Mouse (Mus musculus) CH12.LX (cell line): ENCODE data around the gene Rtn1. TPM values are rescaled to one million over a fixed set of nuclear protein-coding genes. Genes with fewer than 3 reads are reported as not detected.

ENCODE experiments used
- DNase-seq: peaks from one replicate; pipeline ENCODE4 v3.0.0-alpha.2; 2013; ENCODE audit errors: extremely low read depth
- H3K27ac ChIP-seq: 2 replicates; pipeline ENCODE4 v1.5.1; 2012; ENCODE audit warnings: low read depth, mild to moderate bottlenecking, control low read depth, moderate library complexity; ENCODE audit not compliant: insufficient read depth
- H3K27me3 ChIP-seq: replicated peaks from 2 replicates; pipeline ENCODE3; 2012; ENCODE audit warnings: inconsistent platforms
- H3K36me3 ChIP-seq, 2 experiments: replicated peaks in 1 of 2; 2 replicates each; pipeline versions ENCODE3 to v1.6.1; 2012; ENCODE audit warnings: inconsistent platforms in 1 of 2, low read length in 1 of 2, mild to moderate bottlenecking in 1 of 2, mixed read lengths in 1 of 2, moderate library complexity in 1 of 2; ENCODE audit not compliant: control insufficient read depth in 1 of 2, insufficient read depth in 1 of 2
- H3K4me1 ChIP-seq, 2 experiments: 2 replicates each; pipeline ENCODE4 v1.6.1; 2012; ENCODE audit warnings: inconsistent platforms in 1 of 2, moderate library complexity in 1 of 2; ENCODE audit not compliant: insufficient read depth in 2 of 2, control insufficient read depth in 1 of 2
- H3K4me2 ChIP-seq: 2 replicates; pipeline ENCODE4 v1.6.1; 2012; ENCODE audit warnings: low read depth, mild to moderate bottlenecking, control low read depth; ENCODE audit not compliant: poor library complexity, insufficient read depth, severe bottlenecking
- H3K4me3 ChIP-seq, 3 experiments: fragments of 150-350 bp in 1 of 3; sonication (generic) in 1 of 3; replicated peaks in 1 of 3; 2 replicates each; pipeline versions ENCODE3 to v1.5.1; 2011 to 2012; ENCODE audit warnings: low read depth in 2 of 3, low read length in 2 of 3, mild to moderate bottlenecking in 2 of 3, moderate library complexity in 2 of 3, control low read depth in 1 of 3, improper control_type of control experiment in 1 of 3, inconsistent platforms in 1 of 3, mixed read lengths in 1 of 3; ENCODE audit not compliant: poor library complexity in 1 of 3
- H3K79me2 ChIP-seq: replicated peaks from 2 replicates; pipeline ENCODE4 v1.6.1; 2012; ENCODE audit warnings: mild to moderate bottlenecking, moderate library complexity; ENCODE audit not compliant: control insufficient read depth, poor library complexity, insufficient read depth, severe bottlenecking; ENCODE audit errors: extremely low read depth
- H3K9ac ChIP-seq: 2 replicates; pipeline ENCODE4 v1.6.1; 2012; ENCODE audit warnings: low read depth, mild to moderate bottlenecking, control low read depth, moderate library complexity; ENCODE audit not compliant: insufficient read depth
- H3K9me3 ChIP-seq: replicated peaks from 2 replicates; pipeline ENCODE3; 2012; ENCODE audit warnings: low read length, inconsistent platforms, mixed read lengths
- CHD1 ChIP-seq: IDR thresholded peaks from 2 replicates; pipeline ENCODE4 v1.6.1; 2012; ENCODE audit warnings: low read depth, low read length, improper control_type of control experiment, inconsistent platforms
- E2F4 ChIP-seq: IDR thresholded peaks from 2 replicates; pipeline ENCODE4 v1.6.1; 2011; ENCODE audit warnings: low read depth, low read length, improper control_type of control experiment; ENCODE audit not compliant: insufficient replicate concordance
- EP300 ChIP-seq: IDR thresholded peaks from 2 replicates; pipeline ENCODE4 v1.6.1; 2011; ENCODE audit warnings: low read length, improper control_type of control experiment
- ETS1 ChIP-seq: conservative IDR thresholded peaks from 2 replicates; pipeline ENCODE4 v1.6.1; 2012; ENCODE audit warnings: low read depth, mild to moderate bottlenecking, inconsistent platforms, low read length, improper control_type of control experiment, moderate library complexity
- GABPA ChIP-seq: IDR thresholded peaks from 2 replicates; pipeline ENCODE4 v1.6.1; 2012; ENCODE audit warnings: low read depth, low read length, improper control_type of control experiment, inconsistent platforms; ENCODE audit not compliant: insufficient replicate concordance
- HCFC1 ChIP-seq: IDR thresholded peaks from 2 replicates; pipeline ENCODE4 v1.6.1; 2012; ENCODE audit warnings: low read depth, mild to moderate bottlenecking, inconsistent platforms, low read length, improper control_type of control experiment
- JUN ChIP-seq: IDR thresholded peaks from 2 replicates; pipeline ENCODE4 v1.6.1; 2011; ENCODE audit warnings: low read depth, mild to moderate bottlenecking, low read length, improper control_type of control experiment, moderate library complexity; ENCODE audit not compliant: insufficient read depth
- JUND ChIP-seq: conservative IDR thresholded peaks from 2 replicates; pipeline ENCODE4 v1.6.1; 2011; ENCODE audit warnings: low read depth, low read length, improper control_type of control experiment
- KAT2A ChIP-seq: IDR thresholded peaks from 2 replicates; pipeline ENCODE4 v1.6.1; 2012; ENCODE audit warnings: low read length, improper control_type of control experiment, inconsistent platforms; ENCODE audit not compliant: insufficient replicate concordance
- MAFK ChIP-seq: IDR thresholded peaks from 2 replicates; pipeline ENCODE4 v1.6.1; 2011; ENCODE audit warnings: low read length, improper control_type of control experiment; ENCODE audit not compliant: insufficient replicate concordance
- MXI1 ChIP-seq: IDR thresholded peaks from 2 replicates; pipeline ENCODE4 v1.6.1; 2011; ENCODE audit warnings: mild to moderate bottlenecking, low read depth, low read length, improper control_type of control experiment
- PAX5 ChIP-seq: IDR thresholded peaks from 2 replicates; pipeline ENCODE4 v1.6.1; 2012; ENCODE audit warnings: low read length, inconsistent platforms, mixed read lengths
- POLR2AphosphoS2 ChIP-seq: IDR thresholded peaks from 2 replicates; pipeline ENCODE4 v1.6.1; 2011; ENCODE audit warnings: low read depth, low read length, improper control_type of control experiment
- SIN3A ChIP-seq: IDR thresholded peaks from 2 replicates; pipeline ENCODE4 v1.6.1; 2012; ENCODE audit warnings: low read length, improper control_type of control experiment, inconsistent platforms
- TBP ChIP-seq: conservative IDR thresholded peaks from 2 replicates; pipeline ENCODE4 v1.6.1; 2011; ENCODE audit warnings: low read depth, low read length, improper control_type of control experiment
- TCF12 ChIP-seq: IDR thresholded peaks from 2 replicates; pipeline ENCODE4 v1.6.1; 2014; ENCODE audit warnings: low read depth, mild to moderate bottlenecking, inconsistent platforms, low read length, improper control_type of control experiment
- ZC3H11A ChIP-seq: IDR thresholded peaks from 2 replicates; pipeline ENCODE4 v1.6.1; 2012; ENCODE audit warnings: low read depth, mild to moderate bottlenecking, inconsistent platforms, low read length, improper control_type of control experiment
- dilution Hi-C: fragments of 300-500 bp; cut with MboI; formaldehyde crosslinking; loops from 2 replicates; pipeline ENCODE4 v1.14.3; 2020; ENCODE audit warnings: low sequenced_read_pairs; ENCODE audit not compliant: extremely low pct_unique_long_range_greater_than_20kb, extremely low pct_ligation_motif_present
- in situ Hi-C: fragments of 300-500 bp; cut with MboI; formaldehyde crosslinking; loops from 3 replicates; pipeline ENCODE4 v1.14.3; 2019; ENCODE audit warnings: low sequenced_read_pairs, low pct_ligation_motif_present, low pct_unique_long_range_greater_than_20kb, mixed read lengths
- polyA plus RNA-seq: library from polyadenylated mRNA; unstranded; fragments of >175 nt; gene quantifications from 2 replicates; pipeline ENCODE4 v1.2.1, GENCODE M21; 2012; ENCODE audit warnings: low read depth; ENCODE audit not compliant: insufficient read length
- total RNA-seq, 2 experiments: library from RNA; depleted of rRNA; stranded (reverse); fragments of 300-350 nt in 1 of 2; fragments of >200 nt in 1 of 2; gene quantifications; 2 replicates each; pipeline ENCODE4 v1.2.3; 2012 to 2014

Rtn1 gene
- total and polyA plus RNA-seq, 3 experiments = 0.08 to 0.17 TPM; not detected in 1

DNA sequence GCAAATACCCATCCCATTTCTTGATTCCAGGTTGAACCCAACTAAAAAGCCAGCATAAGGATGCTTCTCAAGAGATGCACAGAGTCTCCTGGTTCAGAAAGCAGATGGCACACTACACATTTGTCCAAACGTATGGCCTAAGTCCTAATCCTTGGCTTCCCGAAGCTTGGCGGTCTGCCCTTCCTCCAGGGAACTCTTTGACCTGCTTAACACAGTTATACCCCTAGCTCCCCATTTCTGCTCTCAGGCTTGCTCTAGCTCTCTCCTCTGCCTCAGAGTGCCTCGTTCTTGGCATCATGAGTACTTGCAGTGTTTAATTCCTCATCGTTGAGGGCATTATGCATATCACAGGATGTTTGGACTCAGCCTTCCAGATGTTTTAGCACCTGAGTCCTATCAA, 38.8 kb downstream of the Rtn1 start:
- TF ChIP-seq POLR2AphosphoS2 (no peak), SIN3A (no peak), MXI1 (no peak), GABPA (no peak)
- Histone ChIP-seq H3K27me3 (no peaks in the 10 kb centered on the region), H3K79me2 (no peaks in the 10 kb centered on the region), H3K4me2 (no peak overlapping the region), H3K9me3 (no peaks in the 10 kb centered on the region), H3K36me3 (no peaks in the 10 kb centered on the region), H3K27ac (no peak overlapping the region), H3K4me3 (no peak overlapping the region), H3K4me1 (peaks cover 5 to 14% of the 10 kb centered on the region in 2 experiments), H3K9ac (no peak overlapping the region)
- dilution Hi-C loops = no loop called here
- no peak for DNase-seq
- in situ Hi-C loops = no loop called here

GRCm38 (mm10) chr12:72366763-72367162, 42.1 kb downstream of the Rtn1 start:
- no peak for DNase-seq
- Histone ChIP-seq H3K27ac (no peak overlapping the region), H3K9ac (no peak overlapping the region), H3K9me3 (no peaks in the 10 kb centered on the region), H3K79me2 (no peaks in the 10 kb centered on the region), H3K4me3 (no peak overlapping the region), H3K4me2 (no peak overlapping the region), H3K4me1 (peaks cover 16 to 34% of the 10 kb centered on the region in 2 experiments), H3K27me3 (no peaks in the 10 kb centered on the region), H3K36me3 (no peaks in the 10 kb centered on the region)
- in situ Hi-C loops = no loop called here
- dilution Hi-C loops = no loop called here
- TF ChIP-seq HCFC1 = no peak
- no peak for TF ChIP-seq POLR2AphosphoS2
- no peak for TF ChIP-seq TBP
- no peak for TF ChIP-seq CHD1
- TF ChIP-seq TCF12 = no peak
- TF ChIP-seq EP300 = no peak
- no peak for TF ChIP-seq E2F4
- no peak for TF ChIP-seq ETS1
- no peak for TF ChIP-seq JUND
- no peak for TF ChIP-seq KAT2A
- no peak for TF ChIP-seq JUN
- TF ChIP-seq PAX5 = no peak
- no peak for TF ChIP-seq ZC3H11A
- no peak for TF ChIP-seq MAFK
